Mouse (Mus musculus): ENCODE results near the gene Cpm.
A peak's percentile ranks its signal among the peaks of the same experiment; 100 is the strongest.
"Not testable (repeated sequence)": the region's sequence is repeated elsewhere in the genome, so short reads cannot be mapped to it uniquely, and the experiment has no call there.

The Cpm gene

DNA sequence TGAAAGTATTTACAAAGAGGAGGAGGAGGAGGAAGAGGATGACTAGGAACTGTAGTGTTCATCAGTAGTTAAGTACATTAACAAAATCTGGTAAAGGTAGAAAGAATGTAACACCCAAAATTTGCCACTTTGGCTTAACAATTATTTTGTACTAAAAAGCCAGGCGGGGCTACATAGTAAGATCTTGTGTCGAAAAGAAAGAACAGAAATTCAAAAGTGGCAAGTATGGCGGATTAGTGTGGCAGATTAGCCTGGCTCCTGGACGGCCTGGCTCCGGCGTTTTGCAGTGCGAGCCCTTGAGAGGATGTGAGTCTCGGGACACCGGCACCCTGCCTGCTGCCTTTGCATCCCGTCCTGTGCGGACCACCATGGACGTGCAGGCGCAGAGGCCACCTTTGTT, 35.4 kb upstream of the Cpm start:
- DNase-seq: no peak

DNA sequence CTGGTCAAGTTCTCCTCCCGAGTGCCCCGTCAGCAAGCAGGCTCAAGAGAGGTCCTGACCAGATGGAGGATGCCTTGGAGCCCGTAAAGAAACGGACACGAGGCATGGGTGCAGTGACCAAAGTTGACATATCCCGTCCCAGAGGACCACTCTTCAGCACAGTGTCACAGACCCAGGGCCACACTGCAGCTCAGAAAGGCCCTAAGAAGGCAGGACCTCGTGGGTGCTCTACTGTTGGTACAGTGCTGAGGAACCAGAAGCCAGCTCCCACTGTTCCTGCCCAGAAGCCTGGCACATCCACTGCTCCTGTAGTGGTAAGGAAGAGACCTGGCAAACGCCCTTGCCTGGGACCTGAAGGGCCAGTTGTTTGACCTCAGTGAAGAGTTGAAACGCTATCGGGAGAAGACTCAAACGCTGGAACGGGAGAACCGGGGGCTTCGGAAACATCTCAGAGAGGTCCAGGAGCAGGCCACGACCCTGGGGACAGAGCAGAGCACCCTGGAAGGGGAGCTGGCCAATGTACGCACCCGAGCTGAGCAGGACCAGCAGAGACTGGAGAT, 34.9 kb upstream of the Cpm start:
- DNase-seq: no peak

DNA sequence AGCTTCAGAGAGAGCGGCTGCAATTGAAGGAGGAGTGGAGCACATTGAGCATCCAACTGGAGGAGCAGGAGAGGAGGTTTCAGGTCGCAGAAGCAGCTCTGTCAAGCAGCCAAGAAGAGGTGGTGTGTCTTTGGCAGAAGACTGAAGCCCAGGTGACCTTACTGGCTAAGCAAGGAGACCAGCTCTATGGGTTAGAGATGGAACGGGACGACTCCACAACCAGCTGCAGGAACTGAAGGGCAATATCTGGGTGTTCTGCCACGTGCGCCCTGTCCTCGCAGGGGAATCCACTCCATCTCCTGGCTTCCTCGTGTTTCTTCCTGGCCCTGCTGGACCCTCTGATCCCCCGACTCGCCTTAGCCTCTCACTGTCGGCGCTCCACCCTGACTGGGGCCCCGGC, 34.4 kb upstream of the Cpm start:
- DNase-seq: no peak

DNA sequence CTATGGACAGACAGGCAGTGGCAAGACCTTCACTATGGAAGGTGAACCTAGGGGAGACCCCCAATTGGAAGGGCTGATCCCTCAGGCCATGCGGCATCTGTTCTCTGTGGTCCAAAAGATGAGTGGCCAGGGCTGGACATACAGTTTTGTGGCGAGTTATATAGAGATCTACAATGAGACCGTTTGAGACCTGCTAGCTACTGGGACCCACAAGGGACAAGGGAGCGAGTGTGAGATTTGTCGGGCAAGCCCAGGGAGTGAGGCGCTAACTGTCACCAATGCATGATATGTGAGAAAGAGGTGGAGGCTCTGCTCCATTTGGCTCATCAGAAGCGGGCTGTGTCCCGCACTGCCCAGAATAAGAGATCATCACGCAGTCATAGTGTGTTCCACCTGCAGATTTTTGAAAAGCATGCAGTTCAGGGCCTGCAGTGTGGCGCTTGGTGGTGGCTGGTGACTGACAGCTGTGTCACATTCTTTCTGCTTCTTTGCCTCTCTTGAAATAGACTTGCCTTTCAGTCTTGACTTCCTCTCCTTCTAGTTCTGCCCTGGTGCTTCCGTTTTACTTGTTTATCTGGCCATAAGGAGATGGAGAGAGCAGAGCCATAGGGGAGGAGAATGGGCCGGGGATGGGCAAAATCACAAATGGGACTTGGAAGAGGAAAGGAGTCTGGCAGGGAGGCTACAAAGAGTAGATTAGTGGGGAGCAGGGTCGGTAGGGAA, 33.7 kb upstream of the Cpm start:
- peak; percentile 49 to 56 for DNase-seq

DNA sequence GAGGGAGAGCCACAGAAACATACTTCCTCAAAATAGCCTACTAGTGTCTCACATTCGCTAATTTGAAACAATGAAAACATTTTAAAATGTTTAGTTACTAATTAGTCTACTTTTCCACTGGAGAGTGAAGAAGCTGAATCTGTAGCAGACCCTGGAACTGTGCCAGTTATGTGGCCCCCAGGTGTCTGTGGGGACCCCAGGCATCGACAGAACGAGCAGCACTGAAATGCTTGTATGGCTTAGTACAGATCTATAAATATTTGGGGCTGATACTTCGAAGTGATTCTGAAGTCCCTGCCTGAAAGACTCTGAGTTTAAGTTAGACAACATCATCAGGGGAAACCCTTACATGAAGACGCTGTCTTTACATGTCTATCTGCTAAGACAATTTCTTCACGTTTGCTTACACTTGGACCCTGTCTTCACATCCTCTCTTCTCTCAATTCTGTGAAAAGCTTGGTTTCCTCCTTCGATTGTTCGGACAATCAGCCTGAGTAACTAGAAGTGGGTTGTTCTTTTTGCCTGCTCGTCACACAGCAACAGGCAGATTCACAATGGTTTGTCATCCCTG, 33.0 kb upstream of the Cpm start:
- no peak for DNase-seq

DNA sequence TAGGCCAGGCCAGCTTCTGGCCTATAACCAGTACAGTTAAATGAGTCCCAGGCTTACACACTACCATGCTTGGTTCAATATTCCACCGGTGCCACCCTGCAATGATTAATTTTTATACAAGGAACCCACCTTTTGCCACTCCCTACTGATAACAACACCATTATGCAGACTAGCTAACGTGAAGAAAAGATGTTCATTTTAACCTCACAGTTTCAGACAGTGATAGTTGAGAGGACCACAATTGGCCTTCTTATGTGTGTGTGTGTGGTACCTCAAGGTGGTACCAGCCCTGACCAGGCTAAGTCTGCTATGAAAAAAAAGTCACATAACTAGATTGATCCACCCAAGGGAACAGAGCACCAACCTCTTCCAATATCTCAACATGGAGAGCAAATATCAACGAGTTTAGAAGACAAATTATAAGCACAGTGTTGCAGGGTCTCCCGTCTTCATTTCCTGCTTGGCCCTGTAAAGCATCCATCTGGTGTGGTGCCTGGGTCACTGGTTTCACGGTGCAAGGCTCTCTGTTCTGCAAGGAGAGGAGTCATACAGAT, 32.5 kb upstream of the Cpm start:
- DNase-seq: no peak

DNA sequence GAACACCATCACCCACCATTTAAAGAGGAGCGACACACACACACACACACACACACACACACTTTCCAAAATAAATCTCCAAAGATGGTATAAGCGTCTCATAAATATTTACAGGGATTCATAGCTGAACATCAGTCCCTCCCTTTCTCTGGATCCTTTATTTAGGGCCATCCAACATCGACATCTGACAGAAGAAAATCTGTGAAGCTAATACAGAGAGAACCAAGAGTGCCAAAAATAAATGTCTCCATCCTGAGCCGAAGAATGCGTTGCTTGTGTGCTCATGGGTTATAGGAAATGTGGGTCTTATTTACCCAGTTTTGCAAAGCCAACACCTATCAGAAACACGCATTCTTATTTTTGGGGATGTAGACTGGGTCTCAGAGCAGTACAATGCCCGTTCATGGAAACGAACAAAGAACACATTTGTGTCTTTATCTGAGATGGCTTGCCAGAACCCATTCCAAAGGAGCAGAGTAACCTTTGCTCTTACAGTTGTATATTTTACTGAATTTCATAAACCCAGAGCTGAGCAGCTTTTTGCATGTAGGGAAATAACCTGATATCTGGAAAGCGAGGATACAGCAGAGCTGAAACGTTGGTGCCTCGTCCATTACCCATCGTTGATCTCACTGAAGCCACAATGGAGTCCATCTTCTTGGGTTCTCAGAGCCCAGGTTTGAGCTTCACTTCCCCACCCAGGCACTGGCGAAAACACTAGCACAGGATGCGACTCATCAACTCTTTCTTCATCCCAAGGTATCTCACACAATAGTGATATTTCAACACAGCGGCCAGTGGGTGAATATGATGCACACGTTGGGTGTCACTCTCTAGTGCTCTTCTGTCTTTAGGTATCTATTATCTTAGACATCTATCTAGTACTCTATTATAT, 31.7 kb upstream of the Cpm start:
- not testable (repeated sequence) for DNase-seq

DNA sequence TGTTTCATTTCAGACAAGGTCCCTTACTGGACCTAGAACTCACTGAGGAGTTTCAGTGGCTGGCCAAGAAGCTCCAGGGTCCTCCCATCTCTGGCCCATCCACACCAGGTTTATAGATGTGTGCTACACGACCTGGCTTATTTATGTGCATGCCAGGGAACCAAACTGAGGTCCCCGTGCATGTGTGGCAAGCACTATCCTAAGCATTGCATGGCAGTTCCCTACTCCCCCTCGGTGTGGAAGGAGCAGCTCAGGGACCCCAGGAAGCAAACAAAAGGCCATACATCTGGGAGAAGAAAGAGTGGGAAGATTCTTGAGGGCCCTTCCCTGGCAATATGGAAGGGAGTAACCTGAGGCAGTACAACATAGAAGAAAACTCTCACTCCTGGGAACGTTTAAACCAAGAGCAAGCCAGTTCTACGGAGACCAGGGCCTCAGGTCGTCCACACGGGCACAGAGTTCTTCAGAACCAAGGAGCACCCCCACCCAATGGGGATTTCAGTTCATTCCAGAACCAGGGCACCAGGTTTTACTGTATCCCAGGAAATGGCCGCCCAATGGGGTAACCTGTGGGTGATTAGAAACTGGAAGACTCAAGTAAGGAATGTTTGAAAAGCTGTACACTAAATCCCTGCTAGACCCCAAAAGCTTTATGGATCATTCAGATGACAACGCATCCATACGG, 30.9 kb upstream of the Cpm start:
- no peak for DNase-seq

DNA sequence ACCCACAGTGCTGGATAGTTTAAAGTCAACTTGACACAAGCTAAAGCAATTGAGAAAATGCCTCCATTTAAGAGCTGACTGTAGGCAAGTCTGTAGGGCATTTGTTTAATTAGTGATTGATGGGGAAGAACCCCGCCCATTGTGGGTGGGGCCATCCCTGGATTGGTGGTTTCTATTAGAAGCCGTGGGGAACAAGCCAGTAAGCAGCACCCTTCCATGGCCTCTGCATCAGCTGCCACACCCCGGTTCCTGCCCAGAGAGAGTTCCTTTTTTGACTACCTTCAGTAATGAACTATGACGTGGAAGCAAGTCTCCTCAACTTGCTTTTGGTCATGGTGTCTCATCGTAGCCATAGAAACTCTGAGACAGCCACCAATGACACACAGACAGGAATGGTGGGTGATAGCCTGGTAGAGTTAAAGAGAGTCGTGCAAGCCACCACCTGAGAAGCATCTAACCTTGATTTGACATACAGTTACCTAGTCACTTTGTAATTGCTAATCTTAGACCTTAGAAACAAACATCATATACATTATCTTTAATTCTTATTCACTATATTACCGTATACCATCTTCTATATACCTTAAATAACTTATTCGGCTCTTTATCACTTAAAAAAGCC, 30.2 kb upstream of the Cpm start:
- DNase-seq: peak; percentile 21 to 40

DNA sequence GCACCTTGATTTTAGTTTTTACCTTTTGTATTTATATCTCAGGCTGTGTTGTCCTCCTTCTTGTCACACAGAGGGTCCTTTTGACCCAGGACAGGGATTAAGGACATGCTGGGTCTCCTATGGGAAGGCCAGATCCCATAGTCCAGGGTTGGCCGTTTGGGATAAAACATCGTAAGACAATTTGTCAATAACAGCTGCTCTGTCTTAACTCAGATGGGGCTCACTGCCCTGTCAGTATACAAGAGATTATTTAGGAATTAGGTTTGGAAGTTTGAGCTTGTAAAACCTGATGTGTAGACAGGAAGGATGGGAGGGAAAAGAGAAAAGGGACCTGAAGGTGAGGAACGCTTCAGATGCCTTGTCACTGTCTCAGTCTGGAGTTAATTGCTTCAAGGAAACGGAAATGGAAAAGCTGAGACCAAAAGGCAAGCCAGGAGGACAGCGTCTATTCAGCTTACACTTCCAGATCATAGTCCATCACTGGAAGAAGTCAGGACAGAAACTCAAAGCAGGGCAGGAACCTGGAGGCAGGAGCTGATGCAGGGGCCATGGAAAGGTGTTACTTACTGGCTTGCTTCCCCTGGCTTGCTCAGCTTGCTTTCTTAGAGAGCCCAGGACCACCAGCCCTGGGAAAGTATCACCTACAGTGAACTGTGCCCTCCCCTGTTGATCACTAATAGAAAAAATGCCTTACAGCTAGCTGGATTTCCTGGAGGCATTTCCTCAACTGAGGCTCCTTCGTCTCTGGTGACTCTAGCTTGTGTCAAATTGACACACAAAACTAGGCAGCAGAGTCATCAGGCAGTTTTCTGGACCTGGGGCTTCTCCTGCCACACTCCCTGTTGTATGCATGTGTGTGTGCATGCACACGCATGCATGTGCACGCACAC, 27.9 kb upstream of the Cpm start:
- no peak for DNase-seq

DNA sequence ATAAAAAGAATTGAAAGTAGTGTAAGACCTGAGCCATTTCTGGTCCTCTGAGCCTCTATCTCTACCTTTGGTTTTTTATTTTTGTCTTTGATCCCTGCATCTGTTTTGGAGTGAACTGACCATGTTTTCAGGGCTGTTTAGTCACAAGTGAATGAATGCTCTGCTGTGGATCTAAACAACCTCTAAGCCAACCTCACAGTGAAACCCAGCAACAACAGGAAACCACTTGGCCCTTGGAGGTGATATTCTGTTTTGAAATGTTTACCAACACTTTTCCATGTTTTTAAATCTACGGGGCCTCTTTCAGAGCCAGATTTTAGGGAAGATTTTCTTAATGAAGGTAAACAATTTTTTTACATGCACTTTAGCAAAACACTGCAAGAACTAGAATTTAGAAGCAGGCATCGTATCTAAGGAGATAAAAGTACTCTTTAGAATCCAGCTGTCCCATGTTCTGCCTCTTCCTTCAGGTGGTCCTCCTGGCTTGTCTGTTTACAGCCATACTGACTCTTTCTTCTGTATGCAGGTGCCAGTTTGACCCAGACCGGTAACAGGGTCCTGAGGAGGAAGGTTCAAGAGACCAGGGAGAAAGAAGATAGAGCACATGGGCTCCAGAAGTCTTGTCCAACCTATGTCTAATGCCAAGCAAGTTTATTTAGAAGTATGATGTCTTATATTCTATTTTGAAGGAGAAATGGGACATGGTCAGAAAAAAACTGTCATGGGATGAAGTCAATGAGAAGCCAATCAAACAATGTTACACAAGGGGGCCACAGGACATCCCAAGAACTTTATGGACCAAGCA, 26.8 kb upstream of the Cpm start:
- no peak for DNase-seq

DNA sequence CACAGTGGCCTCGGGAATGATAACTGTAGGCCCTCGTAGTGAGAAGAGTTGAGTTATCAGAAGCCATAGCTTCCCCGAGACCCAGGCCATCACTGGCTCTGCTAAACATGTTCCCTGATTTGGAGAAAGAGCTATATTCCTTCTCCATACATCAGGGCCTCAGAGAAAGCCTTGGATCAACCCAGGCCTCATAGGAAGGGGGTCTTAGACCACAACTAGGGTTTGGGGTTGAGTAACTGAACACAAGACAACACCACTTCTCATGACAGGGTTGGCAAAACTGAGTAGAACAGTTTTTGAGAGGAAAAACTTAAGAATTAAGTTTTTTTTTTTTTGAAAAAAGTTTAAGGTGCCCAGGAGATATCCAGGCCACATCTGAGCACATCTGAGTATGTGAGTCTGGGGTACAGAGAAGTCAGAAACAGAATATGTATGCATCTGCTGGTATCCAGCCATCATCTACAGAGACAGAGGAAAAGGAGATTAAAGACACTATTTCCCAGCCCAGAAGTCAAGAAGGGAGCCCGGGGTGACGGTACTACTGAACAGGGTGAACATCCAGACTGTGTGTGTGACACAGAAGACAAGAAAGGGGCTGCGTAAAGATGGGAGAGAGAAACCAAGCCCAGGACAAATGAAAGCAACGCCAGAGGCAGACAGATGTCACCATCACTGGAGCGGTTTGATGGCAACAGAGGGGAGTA, 26.0 kb upstream of the Cpm start:
- DNase-seq: no peak

DNA sequence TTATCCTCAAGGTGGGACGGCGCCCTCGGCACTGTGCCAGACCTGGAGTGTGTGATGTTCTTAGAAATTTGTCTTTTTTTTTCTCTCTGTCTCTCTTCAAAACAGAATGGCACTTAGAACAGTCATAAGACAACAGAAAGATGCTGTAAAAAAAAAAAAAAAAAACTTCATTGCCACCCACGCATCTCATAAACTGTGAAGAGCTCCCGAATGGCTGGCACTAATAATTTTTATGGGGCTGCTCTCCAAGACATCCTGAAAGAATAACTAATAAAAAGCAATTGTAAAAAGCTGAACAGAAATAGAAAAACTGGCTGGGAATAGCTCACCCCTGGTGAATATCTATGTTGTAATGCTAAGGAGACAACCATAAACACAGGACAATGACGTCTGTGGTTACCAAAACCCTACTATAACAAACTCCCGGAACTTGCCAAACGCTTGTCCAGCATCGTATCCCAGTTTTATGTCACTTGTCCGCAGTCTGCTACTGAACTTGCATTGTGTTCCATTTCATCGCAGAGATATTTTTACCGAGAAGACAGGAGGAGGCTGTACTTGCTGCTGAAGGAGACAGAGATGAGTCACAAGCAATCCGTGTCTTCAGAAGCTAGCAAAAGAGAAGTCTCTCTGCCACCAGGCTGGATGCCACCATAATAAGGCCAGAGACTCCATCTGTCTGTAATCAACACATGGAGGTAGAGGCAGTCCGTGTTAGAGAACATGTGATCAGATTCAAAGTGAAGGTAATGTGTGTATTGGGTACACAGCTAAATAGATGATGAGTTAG, 25.3 kb upstream of the Cpm start:
- no peak for DNase-seq

DNA sequence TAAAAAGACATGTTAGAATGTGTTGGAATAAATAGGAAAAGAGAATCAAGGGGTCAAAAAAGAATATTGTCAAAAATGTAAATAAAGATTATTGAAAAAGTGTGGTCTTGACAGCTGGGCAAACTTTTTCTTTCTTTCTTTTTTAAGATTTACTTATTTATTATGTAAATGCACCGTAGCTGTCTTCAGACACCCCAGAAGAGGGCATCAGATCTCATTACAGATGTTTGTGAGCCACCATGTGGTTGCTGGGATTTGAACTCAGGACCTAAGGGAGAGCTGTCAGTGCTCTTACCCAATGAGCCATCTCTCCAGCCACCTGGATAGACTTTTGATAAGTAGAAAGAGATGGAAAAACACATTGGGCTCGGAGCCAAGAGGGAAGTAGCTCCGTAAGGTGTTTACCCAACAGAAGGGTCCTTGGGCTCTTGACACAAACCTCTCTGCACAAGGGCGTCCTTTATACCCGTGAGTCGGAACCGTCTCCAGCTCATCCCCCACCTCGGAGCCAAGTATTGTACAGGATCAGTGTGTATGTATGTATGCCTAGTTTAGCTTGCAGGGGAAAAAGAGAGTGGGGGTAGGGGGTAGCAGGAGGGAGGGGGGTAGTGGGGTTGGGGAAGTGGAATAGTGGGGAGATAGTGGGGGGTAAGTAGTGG, 24.5 kb upstream of the Cpm start:
- no peak for DNase-seq

DNA sequence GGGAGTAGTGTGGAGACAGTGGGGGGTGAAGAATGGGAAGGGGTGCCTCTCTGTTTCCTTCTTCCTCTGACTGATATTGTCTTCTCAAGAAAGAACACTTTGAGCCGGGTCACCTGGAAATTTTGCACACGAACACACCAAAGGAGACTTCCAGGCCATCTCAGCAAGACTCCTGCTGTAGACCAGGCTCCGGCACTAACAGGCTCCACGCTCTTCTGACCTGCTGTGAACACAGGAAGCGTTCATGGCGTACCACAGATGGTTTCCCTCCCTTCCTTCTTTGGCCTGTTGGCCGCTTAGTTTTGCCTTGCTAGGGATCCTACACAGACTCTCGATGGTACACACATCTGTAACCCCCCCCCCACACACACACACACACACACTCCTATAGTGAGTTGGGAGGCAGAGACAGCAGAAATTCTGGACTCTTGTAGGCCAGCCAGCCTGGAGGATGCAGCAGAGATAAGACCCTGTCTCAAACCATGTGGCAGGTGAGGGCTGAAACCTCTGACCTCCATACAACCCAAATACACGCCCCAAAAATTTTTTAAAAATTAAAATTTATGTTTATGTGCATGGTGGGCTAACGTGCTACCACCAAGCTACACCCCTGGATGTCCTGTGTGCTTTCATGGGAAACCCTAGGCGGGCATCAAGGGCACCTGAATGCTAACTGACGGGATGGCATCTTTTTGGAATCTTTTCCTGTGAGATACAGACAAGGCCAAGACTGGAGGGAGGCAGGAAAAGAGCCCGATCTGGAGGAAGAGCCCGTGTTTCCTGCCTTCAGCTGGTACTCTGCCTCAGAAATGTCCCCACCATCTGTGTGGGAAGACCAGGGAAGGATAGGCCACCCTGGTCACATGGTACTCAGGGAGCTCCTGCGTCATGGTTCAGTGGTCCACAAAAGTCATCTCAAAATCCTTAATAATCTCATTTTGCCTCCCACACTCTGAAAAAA, 23.7 kb upstream of the Cpm start:
- no peak for DNase-seq

DNA sequence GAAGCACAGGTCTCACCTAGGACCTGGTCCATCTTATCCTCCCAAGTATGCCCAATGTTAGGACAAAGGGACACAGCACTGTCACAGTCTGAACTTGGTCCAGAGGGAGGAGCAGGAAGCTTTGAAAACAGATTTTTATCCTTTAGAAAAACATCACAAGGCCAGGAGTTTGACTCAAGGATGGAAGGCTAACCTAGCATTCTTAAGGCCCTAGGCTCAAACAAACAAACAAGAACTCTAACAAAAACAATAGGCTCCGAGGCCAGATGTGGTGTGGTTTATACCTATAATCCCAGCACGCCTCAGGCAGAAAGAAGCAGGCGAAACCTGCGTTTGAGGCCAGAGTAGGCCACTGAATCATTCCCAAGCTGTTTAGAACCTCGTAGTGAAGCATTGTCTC, 22.9 kb upstream of the Cpm start:
- no peak for DNase-seq
